ENCODE assay signal across 28 mouse cellular contexts in the genomic region with DNA sequence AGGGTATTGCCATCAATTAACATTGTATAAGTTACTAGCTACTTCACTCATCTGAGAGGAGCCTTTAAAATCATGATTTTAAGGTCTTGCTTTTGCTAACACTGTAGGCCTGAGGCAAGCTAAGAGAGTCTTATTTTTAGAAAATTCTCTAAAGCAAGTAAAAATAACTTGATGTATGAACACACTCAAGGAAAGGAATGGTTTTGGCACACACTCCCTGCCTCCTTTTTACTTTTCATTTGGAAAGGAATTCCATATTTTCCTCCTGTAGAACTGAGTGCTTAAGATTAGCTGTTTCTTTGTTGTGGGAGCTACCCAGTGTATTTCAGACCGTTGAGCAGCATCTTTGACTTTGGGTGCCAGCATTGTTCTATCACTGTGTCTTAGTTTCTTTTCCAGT. TPM values are rescaled to one million over a fixed set of nuclear protein-coding genes. Genes with fewer than 3 reads are reported as not detected.
A peak's percentile ranks its signal among the peaks of the same experiment; 100 is the strongest.
DNase-seq lines count a peak whose midpoint lies in the region; ATAC-seq and TF ChIP-seq lines count a peak whose summit lies in the region.
"Had no signal": no experiment of that assay in that cellular context is flagged by ENCODE, and none has a peak within 500 bp of the region (broad histone marks: within the 10 kb centered on the region; RNA-seq: fewer than 3 reads in every experiment).

No protein-coding gene starts in this region.

- H3K27ac ChIP-seq in left cerebral cortex, adult 2 months: peak overlapping the region; percentile 0; the same call in 1 of the 2 replicates
- H3K27ac ChIP-seq: embryonic facial prominence, embryonic 10.5 days; embryonic facial prominence, embryonic 12.5 days; forebrain, embryonic 13.5 days; forebrain, embryonic 15.5 days had no signal

- no peak for DNase-seq in frontal cortex, postnatal 10 days (ENCODE audit: low spot score in 2 of 2)
- DNase-seq in left cerebral cortex, adult 2 months (ENCODE audit: extremely low spot score in 1 of 2, low spot score in 2 of 2): no peak
- DNase-seq in left cerebral cortex, postnatal 10 days (ENCODE audit: extremely low spot score in 1 of 2, low spot score in 2 of 2): no peak
- peak; percentile 49 for DNase-seq in telencephalon, adult 2 months (ENCODE audit: low read depth, low spot score)
- no peak for DNase-seq in ovary, postnatal 36 days (ENCODE audit: low spot score)
- DNase-seq: adrenal gland, adult 8-10 months; adrenal gland, postnatal 14 days; adrenal gland, postnatal 36 days; B cell, adult 2 months; cerebellum, adult 11 months; cerebellum, adult 18-20 months; cerebellum, adult 8-10 months; cerebellum, adult 9-11 months; cerebellum, postnatal 14 days; cerebellum, postnatal 36 days; forebrain, postnatal 0 days had no signal

- peak; percentile 76 for ATAC-seq in frontal cortex, adult (ENCODE audit: low TSS enrichment)
- ATAC-seq: activated CD4-positive, CD25-positive, alpha-beta regulatory T cell, adult 4 months; CD4-positive, CD25-positive, alpha-beta regulatory T cell, adult 4 months; forebrain, embryonic 13.5 days; forebrain, embryonic 15.5 days; forebrain, postnatal 0 days; Patski had no signal

- H3K4me3 ChIP-seq in left cerebral cortex, adult 2 months: no peak overlapping the region
- H3K4me3 ChIP-seq: embryonic facial prominence, embryonic 10.5 days; embryonic facial prominence, embryonic 12.5 days; forebrain, embryonic 13.5 days; forebrain, embryonic 15.5 days had no signal

- intact Hi-C loops in left cerebral cortex, adult 2 months (cut with DNase I): no loop called here
- intact Hi-C loops in left cerebral cortex, postnatal 10 days (cut with DNase I): no loop called here

- TF ChIP-seq CTCF in left cerebral cortex, adult 2 months (IDR thresholded peaks at IDR 0.05): no peak

RNA-seq across cellular contexts. Expression of a gene that starts 28.3 kb away (rescaled TPM):
- not detected for total RNA-seq in left cerebral cortex, adult 2 months (2021)
- total RNA-seq in left cerebral cortex, postnatal 10 days (2021): not detected
- total RNA-seq: CH12.LX; common myeloid progenitor, adult 5-6 weeks; forebrain, postnatal 0 days; G1E had no signal

RNA-seq across cellular contexts. Expression of a gene that starts 38.4 kb away (rescaled TPM):
- total RNA-seq in left cerebral cortex, adult 2 months (2021): under 1 TPM in 1 of 2 experiments, not detected in 1; 0.52 TPM
- total RNA-seq in left cerebral cortex, postnatal 10 days (2021): not detected
- total RNA-seq: adrenal gland, adult 18-20 months; adrenal gland, adult 8-10 months; adrenal gland, postnatal 14 days; adrenal gland, postnatal 36 days; CH12.LX; common myeloid progenitor, adult 5-6 weeks; G1E had no signal
